Mouse (Mus musculus) midbrain, embryonic 10.5 days (tissue): ENCODE results near the gene Tspan9. TPM values are rescaled to one million over a fixed set of nuclear protein-coding genes. Genes with fewer than 3 reads are reported as not detected.

Source experiments
- DNase-seq: peaks from one replicate; pipeline ENCODE4 v3.0.0-alpha.2; 2017; ENCODE audit warnings: low spot score
- H3K27ac ChIP-seq: fragments of 300-500 bp; sonication (generic); replicated peaks from 2 replicates; pipeline ENCODE4 v1.5.1; 2016; ENCODE audit warnings: mild to moderate bottlenecking
- H3K27me3 ChIP-seq: fragments of 300-500 bp; sonication (generic); 2 replicates; pipeline ENCODE4 v1.6.1; 2016; ENCODE audit warnings: low read depth, mild to moderate bottlenecking; ENCODE audit not compliant: poor library complexity, severe bottlenecking
- H3K36me3 ChIP-seq: fragments of 300-500 bp; sonication (generic); 2 replicates; pipeline ENCODE4 v1.6.1; 2016; ENCODE audit warnings: mild to moderate bottlenecking, moderate library complexity
- H3K4me1 ChIP-seq: fragments of 300-500 bp; sonication (generic); 2 replicates; pipeline ENCODE4 v1.6.1; 2016
- H3K4me3 ChIP-seq: fragments of 300-500 bp; sonication (generic); 2 replicates; pipeline ENCODE4 v1.5.1; 2016; ENCODE audit warnings: mild to moderate bottlenecking, moderate library complexity
- H3K9me3 ChIP-seq: fragments of 300-500 bp; sonication (generic); replicated peaks from 2 replicates; pipeline ENCODE4 v1.6.1; 2016; ENCODE audit warnings: mild to moderate bottlenecking
- WGBS: fragments of 180-500 bp; shearing (Covaris S2); methylation state at CpG from one replicate; pipeline ENCODE4 v1.1.7; 2016; 5-methylcytosine and 5-hydroxymethylcytosine counted together
- polyA plus RNA-seq: library from polyadenylated mRNA; unstranded; fragments of >200 nt; fragmentation: Nextera tagmentation; extraction: Ambion mirVana; gene quantifications from 2 replicates; pipeline ENCODE4 v1.2.1, GENCODE M21; 2016

The Tspan9 gene
- polyA plus RNA-seq, 1 experiment from 2014 or later: 52.6 TPM

DNA sequence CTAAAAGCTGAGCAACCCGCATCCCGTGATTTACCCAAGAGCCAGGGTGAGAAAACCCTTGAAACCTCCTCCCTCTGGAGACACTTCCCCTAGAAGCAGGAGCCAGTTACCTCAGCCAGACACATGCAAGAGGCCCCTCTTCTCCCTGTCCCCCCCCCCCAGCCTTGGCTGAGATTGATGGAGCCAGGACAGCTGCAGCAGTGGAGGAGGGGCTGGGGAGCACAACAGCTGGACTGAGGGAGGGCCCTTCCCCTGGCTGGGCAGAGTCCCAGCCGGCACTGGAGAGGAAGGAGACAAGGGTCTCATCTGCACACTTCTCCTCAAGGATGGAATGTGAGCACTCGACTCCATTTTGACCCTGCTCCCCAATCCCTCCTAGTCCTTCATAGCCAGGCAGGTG is 64.9 kb downstream of the Tspan9 start:
- no peak for DNase-seq
- Histone ChIP-seq H3K27ac (0 out of 2 replicates have a peak overlapping the region, but pooled peaks have one; percentile 7), H3K27me3 (no peaks in the 10 kb centered on the region), H3K36me3 (no peaks in the 10 kb centered on the region), H3K4me1 (peaks cover 32% of the 10 kb centered on the region), H3K9me3 (no peaks in the 10 kb centered on the region), H3K4me3 (no peak overlapping the region)
- WGBS: 80% methylated on average over 4 of the region's 4 CpGs

DNA sequence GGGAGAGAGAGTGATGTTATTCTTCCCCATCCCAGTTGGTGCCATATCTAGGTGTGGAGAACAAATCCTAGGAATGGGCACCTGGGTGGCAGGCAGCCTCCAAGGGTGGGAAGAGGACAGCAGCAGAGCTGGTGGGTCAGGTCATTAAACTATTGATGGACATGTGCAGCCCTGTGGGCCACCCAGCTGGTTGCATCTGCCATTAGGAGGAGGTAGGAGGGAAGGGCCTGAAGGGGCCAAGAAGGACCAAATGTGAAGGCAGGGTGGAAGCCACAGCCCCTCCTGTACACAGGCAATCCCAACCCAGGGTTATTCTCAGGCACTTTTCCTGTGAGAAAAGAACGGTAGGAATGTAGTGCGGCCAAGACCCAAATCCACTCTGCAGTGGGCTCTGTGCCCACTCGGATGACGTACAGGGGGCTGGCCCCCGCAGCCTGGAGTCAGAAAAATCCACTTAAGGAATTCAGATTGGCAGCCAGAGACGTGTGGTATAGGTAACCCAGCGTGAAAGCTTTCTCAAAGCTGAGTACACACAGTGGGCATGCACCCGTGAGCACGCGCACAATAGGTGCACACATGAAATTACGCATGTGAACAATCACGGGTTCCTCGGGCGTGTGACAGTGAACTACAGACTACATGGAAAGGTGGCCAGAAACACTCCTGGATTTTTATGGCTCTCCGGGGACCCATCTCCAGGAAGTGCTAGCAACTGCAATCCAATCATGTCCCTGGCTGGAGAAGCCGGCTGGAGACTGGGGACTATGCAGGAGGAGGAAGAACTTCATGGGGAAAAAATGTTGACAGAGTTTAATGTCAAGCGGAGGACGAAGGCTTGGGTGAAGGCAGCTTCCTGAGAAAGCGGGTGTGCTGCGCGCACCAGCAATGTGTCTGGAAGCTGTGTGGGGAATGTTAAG is 67.0 kb downstream of the Tspan9 start:
- Histone ChIP-seq H3K27me3 (no peaks in the 10 kb centered on the region), H3K36me3 (no peaks in the 10 kb centered on the region), H3K9me3 (no peaks in the 10 kb centered on the region), H3K4me3 (no peak overlapping the region), H3K27ac (no peak overlapping the region), H3K4me1 (peaks cover 35% of the 10 kb centered on the region)
- 92% methylated on average over 21 of the region's 21 CpGs for WGBS
- no peak for DNase-seq

DNA sequence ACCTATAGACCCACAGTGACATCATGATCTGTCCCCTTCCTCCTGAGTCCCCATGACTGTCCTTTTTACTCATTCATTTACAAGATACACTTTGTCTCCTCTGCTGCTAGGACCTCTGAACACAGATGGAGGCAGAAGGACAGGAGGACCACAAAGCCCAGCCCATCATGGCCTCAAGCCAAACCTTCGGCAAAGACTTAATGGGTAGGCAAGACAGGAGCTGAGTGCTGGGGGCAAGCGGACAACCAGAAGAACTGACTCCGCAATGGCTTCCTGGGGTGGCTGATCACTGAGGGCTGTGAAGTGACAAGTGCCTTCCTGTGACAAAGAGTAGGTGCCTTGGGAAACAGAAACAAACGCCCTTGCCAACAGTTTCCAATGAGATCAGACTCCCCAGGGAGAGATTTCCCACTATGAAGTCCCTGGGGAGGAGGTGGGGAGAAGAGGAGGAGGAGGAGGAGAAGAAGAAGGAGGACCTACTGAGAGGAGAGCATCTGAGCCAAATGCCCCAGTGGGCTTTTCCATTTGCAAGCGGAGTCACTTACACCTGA is 67.9 kb downstream of the Tspan9 start:
- Histone ChIP-seq H3K4me1 (peaks cover 43% of the 10 kb centered on the region), H3K4me3 (no peak overlapping the region), H3K27ac (no peak overlapping the region), H3K36me3 (no peaks in the 10 kb centered on the region), H3K27me3 (no peaks in the 10 kb centered on the region), H3K9me3 (no peaks in the 10 kb centered on the region)
- no peak for DNase-seq
- 74% methylated on average over 5 of the region's 5 CpGs for WGBS

DNA sequence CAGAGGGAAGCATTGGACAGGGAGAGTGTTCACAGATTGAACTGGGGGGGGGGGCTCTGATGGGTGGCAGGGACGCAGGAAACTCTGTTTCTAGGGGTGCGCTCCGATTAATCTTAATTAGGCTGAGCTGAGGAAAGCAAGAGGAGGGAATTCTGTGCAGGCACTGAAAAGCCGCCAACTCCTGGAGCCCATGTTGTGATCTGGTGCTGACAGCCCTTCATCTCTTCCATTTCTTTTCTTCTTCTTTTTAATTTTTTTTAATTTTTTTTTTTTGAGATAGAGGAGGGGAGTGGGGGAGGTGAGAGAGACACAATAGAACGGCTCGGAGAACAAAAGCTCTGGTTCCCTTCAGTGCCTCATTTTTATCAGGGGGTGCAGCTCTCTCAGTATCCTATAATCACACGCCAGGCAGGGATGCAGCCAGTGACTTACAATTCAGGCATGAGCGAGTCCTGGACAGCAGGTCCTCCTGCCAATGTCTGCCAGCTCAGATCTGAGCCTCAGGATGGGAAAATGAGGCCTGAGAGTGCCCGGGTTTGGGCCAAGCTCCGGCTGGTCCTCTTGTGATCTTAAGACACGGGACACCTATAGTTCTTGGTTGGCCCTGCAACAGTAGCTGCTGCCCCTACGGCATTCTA is 72.4 kb downstream of the Tspan9 start:
- no peaks in the 10 kb centered on the region for H3K27me3 ChIP-seq
- H3K4me3 ChIP-seq: no peak overlapping the region
- peak overlapping the region; percentile 64 for H3K27ac ChIP-seq
- no peaks in the 10 kb centered on the region for H3K36me3 ChIP-seq
- H3K4me1 ChIP-seq: peaks cover 55% of the 10 kb centered on the region
- 76% methylated on average over 12 of the region's 12 CpGs for WGBS
- H3K9me3 ChIP-seq: no peaks in the 10 kb centered on the region
- DNase-seq: no peak

DNA sequence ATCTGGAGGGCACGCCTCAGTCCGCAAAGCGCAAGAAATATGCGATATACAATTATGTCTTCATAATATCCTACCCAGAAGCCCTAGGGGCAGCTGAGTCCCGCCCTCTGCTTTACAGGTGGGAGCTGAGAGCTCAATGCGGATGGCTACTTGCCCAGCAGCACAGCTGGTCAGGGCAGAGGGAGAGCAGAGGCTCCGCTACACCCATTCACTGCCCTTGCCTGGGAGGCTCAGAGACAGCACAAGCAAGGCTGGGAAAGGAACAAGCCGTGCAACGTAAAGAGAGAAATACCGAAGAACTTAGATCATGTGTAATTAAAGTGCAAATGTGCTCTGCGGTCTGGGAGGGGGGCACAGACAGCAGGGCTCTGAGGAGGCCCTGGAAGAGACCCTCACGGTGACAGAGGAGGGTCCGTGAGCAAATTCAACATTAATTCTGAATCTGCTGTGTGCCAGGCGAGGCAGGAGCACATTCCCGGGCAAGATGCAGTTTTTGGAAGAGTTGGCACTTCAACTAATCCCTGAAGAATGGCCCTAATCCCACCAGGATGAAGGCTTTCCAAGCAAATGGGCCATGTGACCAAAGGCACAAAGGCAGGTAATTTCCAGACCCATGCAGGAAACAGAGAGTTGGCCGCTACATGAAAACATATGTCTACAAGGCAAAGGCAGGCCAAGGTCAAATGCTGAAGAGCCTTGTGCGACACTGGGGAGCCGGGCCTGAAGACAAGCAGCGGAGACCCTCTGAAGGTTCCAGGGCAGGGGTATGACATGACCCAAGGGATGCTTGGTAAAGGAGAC is 73.1 kb downstream of the Tspan9 start:
- Histone ChIP-seq H3K36me3 (no peaks in the 10 kb centered on the region), H3K4me3 (no peak overlapping the region), H3K4me1 (peaks cover 59% of the 10 kb centered on the region), H3K27me3 (no peaks in the 10 kb centered on the region), H3K9me3 (no peaks in the 10 kb centered on the region), H3K27ac (peak overlapping the region; percentile 38; the same call in 1 of the 2 replicates)
- 81% methylated on average over 19 of the region's 19 CpGs for WGBS
- no peak for DNase-seq

DNA sequence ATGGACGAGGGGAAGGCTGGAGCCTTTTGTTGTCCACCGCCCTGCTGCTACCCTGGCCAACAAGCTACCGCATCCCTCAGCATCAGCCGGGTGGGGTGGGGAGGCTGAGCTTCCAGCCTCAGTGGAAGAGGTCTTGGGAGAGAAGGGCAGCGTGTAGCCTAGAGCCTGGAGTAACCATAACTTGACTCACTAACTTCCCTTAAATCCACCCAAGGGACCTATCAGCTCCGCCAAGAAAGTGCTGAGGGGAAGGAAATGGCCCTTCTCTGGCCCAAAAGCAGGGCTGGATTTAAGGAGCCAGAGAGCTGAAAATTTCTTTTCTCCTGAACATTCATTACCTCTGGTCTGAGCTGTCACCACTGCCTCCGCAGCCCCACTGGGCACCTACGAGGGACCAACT is 75.2 kb downstream of the Tspan9 start:
- DNase-seq: no peak
- no peaks in the 10 kb centered on the region for H3K9me3 ChIP-seq
- H3K4me1 ChIP-seq: peaks cover 52% of the 10 kb centered on the region
- no peaks in the 10 kb centered on the region for H3K27me3 ChIP-seq
- H3K27ac ChIP-seq: no peak overlapping the region
- 88% methylated on average over 8 of the region's 8 CpGs for WGBS
- no peaks in the 10 kb centered on the region for H3K36me3 ChIP-seq
- H3K4me3 ChIP-seq: no peak overlapping the region

DNA sequence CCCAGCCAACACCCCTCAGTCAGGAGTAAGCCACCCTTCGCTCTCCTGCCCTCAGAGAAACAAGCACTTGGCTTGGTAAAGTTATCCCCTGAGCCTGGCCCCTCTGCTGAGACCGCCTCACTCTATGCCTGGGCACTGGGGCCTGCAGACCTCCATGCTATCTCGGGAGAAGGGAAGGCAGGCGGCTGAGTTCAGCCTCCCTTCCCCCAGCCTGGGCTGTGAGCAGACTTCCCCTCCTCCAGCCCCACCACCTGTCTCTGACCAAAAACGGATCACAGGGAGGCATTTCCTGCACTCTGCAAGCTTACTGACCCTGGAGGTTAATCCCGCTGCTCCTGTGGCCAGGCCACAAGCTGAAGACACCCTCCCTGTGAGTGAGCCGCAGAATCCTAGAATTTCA is 77.4 kb downstream of the Tspan9 start:
- no peaks in the 10 kb centered on the region for H3K27me3 ChIP-seq
- peaks cover 47% of the 10 kb centered on the region for H3K4me1 ChIP-seq
- DNase-seq: peak; percentile 68
- 14% methylated on average over 7 of the region's 7 CpGs for WGBS
- no peak overlapping the region for H3K4me3 ChIP-seq
- no peaks in the 10 kb centered on the region for H3K9me3 ChIP-seq
- 0 out of 2 replicates have a peak, but pooled peaks cover 5% of the 10 kb centered on the region for H3K36me3 ChIP-seq
- peak overlapping the region; percentile 78 for H3K27ac ChIP-seq

DNA sequence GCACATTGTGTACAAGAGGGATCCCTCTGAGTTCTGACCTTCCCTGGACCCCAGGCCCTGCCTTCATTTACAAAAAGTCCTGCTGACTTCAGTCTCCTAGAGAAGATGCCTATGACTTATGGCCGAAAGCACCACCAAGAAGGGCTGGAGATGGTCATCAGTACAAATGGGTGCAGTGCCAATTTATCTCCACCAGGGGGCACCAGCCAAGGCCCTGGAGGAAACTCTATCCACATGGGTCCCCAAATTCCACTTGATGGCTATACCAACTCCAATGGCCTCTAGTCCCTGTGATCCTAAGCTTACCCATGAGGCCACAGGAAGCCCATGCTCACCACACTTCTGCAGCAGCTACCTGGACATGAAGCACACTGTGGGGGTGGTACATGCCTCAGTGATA is 79.9 kb downstream of the Tspan9 start:
- 77% methylated on average over 1 of the region's 1 CpGs for WGBS
- DNase-seq: no peak

DNA sequence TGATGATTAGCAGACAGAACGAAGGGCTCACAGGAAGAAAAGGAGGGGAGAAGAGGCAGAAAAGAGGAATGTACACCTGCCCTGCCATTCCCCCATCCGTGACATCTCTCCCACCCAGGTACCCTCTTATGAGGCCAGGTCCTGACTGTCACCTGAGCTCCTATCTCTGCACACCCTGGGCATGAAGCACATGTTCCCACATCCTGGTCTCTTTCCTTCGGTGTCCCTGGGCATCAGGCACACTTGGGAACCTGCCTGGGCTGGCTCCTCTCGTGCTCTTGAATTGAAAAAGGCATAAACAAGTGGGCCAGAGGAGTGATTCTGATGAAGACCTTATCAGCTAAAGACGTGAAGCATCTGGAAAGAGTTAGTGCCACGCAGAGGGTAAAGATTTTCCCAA is 80.6 kb downstream of the Tspan9 start:
- WGBS: 88% methylated on average over 6 of the region's 6 CpGs
- no peak for DNase-seq
- Histone ChIP-seq H3K36me3 (0 out of 2 replicates have a peak, but pooled peaks cover 5% of the 10 kb centered on the region), H3K4me1 (peaks cover 41% of the 10 kb centered on the region), H3K4me3 (no peak overlapping the region), H3K27ac (no peak overlapping the region), H3K27me3 (no peaks in the 10 kb centered on the region), H3K9me3 (no peaks in the 10 kb centered on the region)

More for the DNA sequence above, 79.9 kb downstream of the Tspan9 start:
- Histone ChIP-seq H3K36me3 (0 out of 2 replicates have a peak, but pooled peaks cover 5% of the 10 kb centered on the region), H3K4me1 (peaks cover 40% of the 10 kb centered on the region), H3K9me3 (no peaks in the 10 kb centered on the region), H3K27me3 (no peaks in the 10 kb centered on the region), H3K4me3 (no peak overlapping the region), H3K27ac (no peak overlapping the region)

DNA sequence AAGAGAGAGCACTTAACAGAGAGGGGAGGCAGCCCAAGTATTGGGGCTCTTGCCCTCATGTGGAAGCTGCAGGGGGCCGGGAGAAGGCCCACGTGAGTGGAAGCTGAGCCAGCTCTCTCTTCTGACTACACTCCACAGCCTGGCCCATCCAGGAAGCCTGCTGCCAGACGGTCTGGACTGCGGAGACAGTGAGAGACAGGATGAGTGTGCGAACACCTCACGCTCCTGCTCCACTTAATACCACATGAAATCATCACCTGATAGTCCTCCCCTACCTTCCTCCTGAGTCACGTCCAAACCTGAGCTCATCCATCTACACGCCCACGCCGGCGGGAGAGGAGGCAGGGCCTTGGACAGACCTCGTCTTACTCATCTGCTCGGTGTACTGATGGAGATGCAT is 81.2 kb downstream of the Tspan9 start:
- H3K9me3 ChIP-seq: no peaks in the 10 kb centered on the region
- H3K4me3 ChIP-seq: no peak overlapping the region
- 0 out of 2 replicates have a peak, but pooled peaks cover 5% of the 10 kb centered on the region for H3K36me3 ChIP-seq
- DNase-seq: no peak
- 91% methylated on average over 13 of the region's 13 CpGs for WGBS
- no peaks in the 10 kb centered on the region for H3K27me3 ChIP-seq
- no peak overlapping the region for H3K27ac ChIP-seq
- H3K4me1 ChIP-seq: peaks cover 36% of the 10 kb centered on the region

DNA sequence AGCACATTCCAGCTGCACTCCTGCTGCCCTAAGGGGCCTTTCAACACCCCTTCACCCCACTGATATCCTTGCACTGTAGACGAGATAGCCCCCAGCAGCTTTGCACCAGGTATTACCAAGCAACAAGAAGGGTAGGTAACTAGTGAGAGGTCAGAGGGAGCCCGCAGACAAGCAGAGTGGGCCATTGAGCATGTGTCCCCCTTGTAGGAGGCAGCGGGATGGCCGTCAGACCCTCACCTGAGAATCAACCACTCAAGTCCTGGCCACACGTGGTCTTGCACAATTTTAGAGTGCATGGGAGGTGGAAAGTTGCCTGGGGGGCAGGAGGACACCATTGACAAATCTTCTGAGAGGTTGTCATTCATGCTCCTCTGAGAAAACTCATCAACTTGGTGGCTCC is 82.1 kb downstream of the Tspan9 start:
- 92% methylated on average over 5 of the region's 5 CpGs for WGBS
- Histone ChIP-seq H3K9me3 (no peaks in the 10 kb centered on the region), H3K27ac (no peak overlapping the region), H3K4me1 (peaks cover 27% of the 10 kb centered on the region), H3K27me3 (no peaks in the 10 kb centered on the region), H3K4me3 (no peak overlapping the region), H3K36me3 (0 out of 2 replicates have a peak, but pooled peaks cover 5% of the 10 kb centered on the region)
- no peak for DNase-seq

DNA sequence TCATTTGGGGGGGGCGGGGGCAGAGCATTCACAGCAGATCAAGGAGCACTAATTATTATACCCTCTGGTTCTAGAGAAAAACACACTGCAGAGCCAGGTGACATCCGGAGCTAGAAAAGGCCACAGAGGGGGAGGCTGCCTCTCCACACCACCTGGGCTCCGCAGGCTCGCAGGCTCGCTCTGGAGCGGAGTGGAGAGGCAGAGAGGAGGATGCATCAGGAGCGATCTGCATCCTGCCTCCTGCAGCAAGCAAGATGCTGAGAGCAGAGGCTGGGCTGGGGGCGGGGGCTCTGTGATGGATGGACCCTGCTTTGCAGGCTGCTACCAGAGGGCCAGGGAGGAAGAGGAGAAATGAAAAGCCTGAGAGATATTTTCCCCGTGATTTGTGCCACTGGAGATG is 84.8 kb downstream of the Tspan9 start:
- H3K9me3 ChIP-seq: no peaks in the 10 kb centered on the region
- no peak overlapping the region for H3K4me3 ChIP-seq
- no peaks in the 10 kb centered on the region for H3K27me3 ChIP-seq
- peak overlapping the region; percentile 46; the same call in 1 of the 2 replicates for H3K27ac ChIP-seq
- H3K4me1 ChIP-seq: peaks cover 19% of the 10 kb centered on the region
- no peak for DNase-seq
- WGBS: 43% methylated on average over 9 of the region's 9 CpGs
- 0 out of 2 replicates have a peak, but pooled peaks cover 5% of the 10 kb centered on the region for H3K36me3 ChIP-seq
